ENCODE assay signal across 9 mouse cellular contexts in genomic region chr15:96012391-96012775, GRCm38 (mm10).
DNase-seq lines count a peak whose midpoint lies in the region; ATAC-seq and TF ChIP-seq lines count a peak whose summit lies in the region.
"Had no signal": no experiment of that assay in that cellular context is flagged by ENCODE, and none has a peak within 500 bp of the region (broad histone marks: within the 10 kb centered on the region; RNA-seq: fewer than 3 reads in every experiment).

No protein-coding gene starts in this region.

- H3K36me3 ChIP-seq in forebrain, embryonic 16.5 days (ENCODE audit: control insufficient read depth, insufficient read depth): no peaks in the 10 kb centered on the region
- no peaks in the 10 kb centered on the region for H3K36me3 ChIP-seq in midbrain, embryonic 12.5 days

- WGBS in forebrain, embryonic 16.5 days: 21% methylated on average over 8 of the region's 8 CpGs
- WGBS in midbrain, embryonic 12.5 days: 60% methylated on average over 8 of the region's 8 CpGs

- H3K4me1 ChIP-seq in forebrain, embryonic 16.5 days (replicated peaks; ENCODE audit: control insufficient read depth, insufficient read depth, low read length): peaks cover 3% of the 10 kb centered on the region; the same call in 1 of the 2 replicates
- H3K4me1 ChIP-seq in midbrain, embryonic 12.5 days: no peaks in the 10 kb centered on the region

- H3K4me2 ChIP-seq in forebrain, embryonic 16.5 days (ENCODE audit: low read length): peak overlapping the region; percentile 22; the same call in 1 of the 2 replicates
- H3K4me2 ChIP-seq in midbrain, embryonic 12.5 days (replicated peaks): no peak overlapping the region

- peak overlapping the region; percentile 33; the same call in 1 of the 2 replicates for H3K9ac ChIP-seq in forebrain, embryonic 16.5 days (replicated peaks; ENCODE audit: low read depth, low read length)
- no peak overlapping the region for H3K9ac ChIP-seq in midbrain, embryonic 12.5 days (replicated peaks)

- no peaks in the 10 kb centered on the region for H3K9me3 ChIP-seq in forebrain, embryonic 16.5 days (ENCODE audit: control insufficient read depth, low read length)
- H3K9me3 ChIP-seq in midbrain, embryonic 12.5 days: 0 out of 2 replicates have a peak, but pooled peaks cover 4% of the 10 kb centered on the region

- H3K27me3 ChIP-seq in forebrain, embryonic 16.5 days (replicated peaks; ENCODE audit: control insufficient read depth, insufficient read depth, low read length): no peaks in the 10 kb centered on the region
- H3K27me3 ChIP-seq in midbrain, embryonic 12.5 days: no peaks in the 10 kb centered on the region

- H3K4me3 ChIP-seq in layer of hippocampus, adult 2 months: no peak overlapping the region
- no peak overlapping the region for H3K4me3 ChIP-seq in forebrain, embryonic 16.5 days (replicated peaks; ENCODE audit: low read length)
- H3K4me3 ChIP-seq in midbrain, embryonic 12.5 days: no peak overlapping the region

- ATAC-seq in forebrain, embryonic 16.5 days: peak; percentile 91
- peak; percentile 38; the same call in 1 of the 2 replicates for ATAC-seq in midbrain, embryonic 12.5 days (ENCODE audit: low FRiP score, low read depth)
- no peak for ATAC-seq in granulocyte monocyte progenitor cell, adult 5-6 weeks (replicated peaks; ENCODE audit: poor library complexity, severe bottlenecking)

- no peak overlapping the region for H3K27ac ChIP-seq in layer of hippocampus, adult 2 months
- peak overlapping the region; percentile 44 for H3K27ac ChIP-seq in forebrain, embryonic 16.5 days (ENCODE audit: low read length)
- H3K27ac ChIP-seq in midbrain, embryonic 12.5 days (replicated peaks): no peak overlapping the region

- TF ChIP-seq CTCF in layer of hippocampus, adult 2 months (conservative IDR thresholded peaks at IDR 0.05): no peak

- DNase-seq in cerebellum, postnatal 14 days: peak; percentile 13 to 16
- no peak for DNase-seq in cerebellum, adult 9-11 months
- DNase-seq in layer of hippocampus, adult 2 months (ENCODE audit: low spot score in 2 of 2): peak; percentile 9 to 23
- DNase-seq in layer of hippocampus, adult 9-10 months (ENCODE audit: low spot score): no peak
- DNase-seq in thymus, postnatal 10 days (ENCODE audit: low spot score in 2 of 2): no peak
- DNase-seq: cerebellum, adult 2 months had no signal

Comparison
In these comparisons a context has a peak if more than half of its experiments do, and no peak if none do; other contexts are left out.
1. DNase-seq: peak in cerebellum, postnatal 14 days (2 of 2) and layer of hippocampus, adult 2 months (2 of 2); none in cerebellum, adult 9-11 months (single experiment), layer of hippocampus, adult 9-10 months (single experiment) and thymus, postnatal 10 days (0 of 2).